Mouse (Mus musculus) hindbrain, embryonic 16.5 days (tissue): ENCODE results near the gene March5. TPM values are rescaled to one million over a fixed set of nuclear protein-coding genes. Genes with fewer than 3 reads are reported as not detected.

Experiments
- ATAC-seq: fragments of 200-750 bp; cut with Nextera tagmentation; 2 replicates; pipeline ENCODE4 v1.8.0; 2017; ENCODE audit warnings: moderate TSS enrichment, moderate library complexity
- H3K27ac ChIP-seq: fragments of 300-500 bp; sonication (generic); 2 replicates; pipeline ENCODE4 v1.5.1; 2014; ENCODE audit warnings: low read depth, mild to moderate bottlenecking, control low read depth, low read length, moderate library complexity
- H3K27me3 ChIP-seq: fragments of 300-500 bp; sonication (generic); replicated peaks from 2 replicates; pipeline ENCODE4 v1.6.1; 2014; ENCODE audit warnings: low read length; ENCODE audit not compliant: control insufficient read depth, insufficient read depth
- H3K36me3 ChIP-seq: fragments of 300-500 bp; sonication (generic); 2 replicates; pipeline ENCODE4 v1.6.1; 2014; ENCODE audit warnings: mild to moderate bottlenecking, low read length, moderate library complexity, mixed read lengths; ENCODE audit not compliant: control insufficient read depth, insufficient read depth
- H3K4me1 ChIP-seq: fragments of 300-500 bp; sonication (generic); 2 replicates; pipeline ENCODE4 v1.6.1; 2014; ENCODE audit warnings: low read depth, low read length; ENCODE audit not compliant: control insufficient read depth, insufficient read depth
- H3K4me2 ChIP-seq: fragments of 300-500 bp; sonication (generic); 2 replicates; pipeline ENCODE4 v1.6.1; 2014; ENCODE audit warnings: mild to moderate bottlenecking, low read length, control low read depth, moderate library complexity
- H3K4me3 ChIP-seq: fragments of 300-500 bp; sonication (generic); 2 replicates; pipeline ENCODE4 v1.5.1; 2014; ENCODE audit warnings: mild to moderate bottlenecking, low read length, control low read depth, moderate library complexity
- H3K9ac ChIP-seq: fragments of 300-500 bp; sonication (generic); 2 replicates; pipeline ENCODE4 v1.6.1; 2014; ENCODE audit warnings: low read depth, mild to moderate bottlenecking, control low read depth, low read length, moderate library complexity
- H3K9me3 ChIP-seq: fragments of 300-500 bp; sonication (generic); 2 replicates; pipeline ENCODE4 v1.6.1; 2014; ENCODE audit warnings: mild to moderate bottlenecking, low read length, moderate library complexity; ENCODE audit not compliant: control insufficient read depth
- WGBS: fragments of 180-500 bp; shearing (Covaris S2); extraction: QIAGEN DNeasy Blood & Tissue Kit; methylation state at CpG from one replicate; pipeline ENCODE4 v1.1.7; 2014; 5-methylcytosine and 5-hydroxymethylcytosine counted together
- polyA plus RNA-seq: library from polyadenylated mRNA; unstranded; fragments of >200 nt; fragmentation: Nextera tagmentation; extraction: Ambion mirVana; gene quantifications from 2 replicates; pipeline ENCODE4 v1.2.1, GENCODE M21; 2015

Gene March5
- polyA plus RNA-seq = 82.7 and 83.2 TPM in 2 replicates

DNA sequence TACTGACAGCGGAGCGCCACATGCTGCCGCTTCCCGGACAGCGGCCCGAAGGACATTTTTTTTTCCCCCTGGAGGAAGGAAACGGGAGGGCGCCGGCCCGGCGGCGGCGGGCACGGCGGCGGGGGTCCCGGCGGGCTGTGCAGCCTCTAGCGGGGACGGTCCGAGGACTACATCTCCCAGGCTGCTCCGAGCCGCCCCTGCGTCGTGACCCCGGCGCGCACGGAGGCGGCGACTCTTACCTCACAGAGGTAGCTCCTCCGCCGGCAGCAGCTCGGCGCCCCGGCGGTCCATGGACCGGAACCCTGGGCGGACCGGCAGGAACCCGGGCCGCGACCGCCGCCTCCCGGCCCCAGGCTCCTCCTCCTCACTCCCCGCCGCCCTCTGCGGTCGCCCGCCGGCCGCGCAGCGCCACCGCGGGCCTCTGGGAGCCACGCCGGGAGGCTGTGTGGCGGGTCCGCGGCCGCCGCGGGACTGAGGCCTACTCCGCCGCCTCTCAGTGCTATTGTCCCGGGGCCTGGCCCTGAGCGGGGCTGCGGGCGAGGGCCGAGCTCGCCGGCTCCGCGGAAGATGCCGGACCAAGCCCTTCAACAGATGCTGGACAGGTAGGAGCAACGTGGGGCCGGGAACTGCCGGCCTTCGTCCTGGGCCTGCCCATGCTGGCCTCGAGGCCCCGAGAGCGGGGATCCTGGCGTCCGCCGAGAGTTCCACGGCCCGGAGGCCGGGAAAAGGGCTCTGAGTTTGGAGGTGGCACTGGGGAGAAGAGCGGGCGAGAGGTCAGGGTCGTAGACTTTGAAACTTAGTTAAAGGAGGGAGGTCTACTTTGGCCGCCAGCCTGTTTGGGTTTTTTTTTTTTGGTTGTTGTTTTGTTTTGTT, at the start of gene March5:
Gene March5 (plus strand): TSS at position 241 of the 873 bp plus-strand sequence.
- under 1% methylated on average over 76 of the region's 94 CpGs for WGBS
- H3K27me3 ChIP-seq = no peaks in the 10 kb centered on the region
- H3K4me1 ChIP-seq = peaks cover 16% of the 10 kb centered on the region
- H3K4me2 ChIP-seq = peak within 1 kb of the TSS; percentile 94
- H3K36me3 ChIP-seq = peaks cover 5% of the 10 kb centered on the region; the same call in 1 of the 2 replicates
- H3K9me3 ChIP-seq = no peaks in the 10 kb centered on the region
- ATAC-seq = peak; percentile 99
- peak within 1 kb of the TSS; percentile 100 for H3K4me3 ChIP-seq
- peak within 1 kb of the TSS; percentile 85 for H3K27ac ChIP-seq
- H3K9ac ChIP-seq = peak within 1 kb of the TSS; percentile 98

DNA sequence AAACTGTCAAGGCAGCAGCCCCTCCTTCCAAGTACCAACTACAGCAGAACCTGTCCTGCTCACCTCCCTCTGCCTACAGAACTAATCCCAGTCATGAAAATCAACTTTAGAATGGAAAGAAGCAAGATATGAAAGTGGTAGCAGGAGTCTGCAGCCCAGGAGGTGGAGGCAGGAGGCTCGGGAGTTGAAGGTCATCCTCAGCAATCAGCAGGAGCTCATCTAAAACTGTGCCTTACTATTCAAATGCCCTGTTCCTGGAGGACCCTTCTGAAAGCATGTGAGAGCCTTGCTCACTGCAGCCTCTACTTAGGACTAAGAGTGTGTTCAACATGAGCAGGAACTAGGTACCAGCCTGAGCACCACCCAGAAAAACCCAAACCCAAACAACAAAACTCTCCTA, 35.2 kb upstream of the March5 start:
- Histone ChIP-seq H3K4me3 (peak overlapping the region; percentile 62), H3K9me3 (no peaks in the 10 kb centered on the region), H3K27ac (no peak overlapping the region), H3K27me3 (no peaks in the 10 kb centered on the region), H3K4me1 (peaks cover 11% of the 10 kb centered on the region), H3K9ac (no peak overlapping the region; the same call in 1 of the 2 replicates), H3K4me2 (peak overlapping the region; percentile 96), H3K36me3 (no peaks in the 10 kb centered on the region)
- ATAC-seq = no peak
- WGBS = 59% methylated on average over 1 of the region's 1 CpGs

DNA sequence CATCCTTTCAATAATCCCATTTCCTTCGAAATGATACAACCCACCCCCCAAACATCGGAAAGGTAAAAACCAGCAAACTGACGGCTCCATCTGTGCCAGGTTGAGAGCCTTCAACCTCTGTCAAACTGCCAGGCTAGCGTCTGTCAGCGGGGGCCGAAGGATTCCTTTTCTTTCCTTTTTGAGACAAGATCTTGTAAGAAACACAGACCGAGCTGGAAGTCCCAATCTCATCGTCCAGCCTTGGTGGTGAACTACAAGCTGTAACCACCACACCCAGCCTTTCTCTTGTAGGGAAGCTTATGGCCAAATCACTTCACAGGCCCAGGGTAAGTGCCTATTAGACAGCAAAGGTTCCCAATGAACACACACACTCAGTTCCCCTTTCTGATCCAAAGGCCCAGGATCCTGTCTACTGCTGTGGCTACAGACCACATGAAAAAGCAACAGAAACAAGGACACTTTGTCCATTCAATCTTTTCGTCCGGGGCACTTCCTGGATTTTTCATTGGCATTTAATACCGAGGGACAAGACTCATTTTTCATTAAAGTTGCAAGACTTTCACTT, 34.7 kb upstream of the March5 start:
- Histone ChIP-seq H3K4me3 (peak overlapping the region; percentile 62), H3K27ac (no peak overlapping the region), H3K9ac (peak overlapping the region; percentile 43), H3K36me3 (no peaks in the 10 kb centered on the region), H3K4me2 (peak overlapping the region; percentile 96), H3K9me3 (no peaks in the 10 kb centered on the region), H3K27me3 (no peaks in the 10 kb centered on the region), H3K4me1 (peaks cover 11% of the 10 kb centered on the region)
- ATAC-seq = no peak
- 65% methylated on average over 11 of the region's 11 CpGs for WGBS

DNA sequence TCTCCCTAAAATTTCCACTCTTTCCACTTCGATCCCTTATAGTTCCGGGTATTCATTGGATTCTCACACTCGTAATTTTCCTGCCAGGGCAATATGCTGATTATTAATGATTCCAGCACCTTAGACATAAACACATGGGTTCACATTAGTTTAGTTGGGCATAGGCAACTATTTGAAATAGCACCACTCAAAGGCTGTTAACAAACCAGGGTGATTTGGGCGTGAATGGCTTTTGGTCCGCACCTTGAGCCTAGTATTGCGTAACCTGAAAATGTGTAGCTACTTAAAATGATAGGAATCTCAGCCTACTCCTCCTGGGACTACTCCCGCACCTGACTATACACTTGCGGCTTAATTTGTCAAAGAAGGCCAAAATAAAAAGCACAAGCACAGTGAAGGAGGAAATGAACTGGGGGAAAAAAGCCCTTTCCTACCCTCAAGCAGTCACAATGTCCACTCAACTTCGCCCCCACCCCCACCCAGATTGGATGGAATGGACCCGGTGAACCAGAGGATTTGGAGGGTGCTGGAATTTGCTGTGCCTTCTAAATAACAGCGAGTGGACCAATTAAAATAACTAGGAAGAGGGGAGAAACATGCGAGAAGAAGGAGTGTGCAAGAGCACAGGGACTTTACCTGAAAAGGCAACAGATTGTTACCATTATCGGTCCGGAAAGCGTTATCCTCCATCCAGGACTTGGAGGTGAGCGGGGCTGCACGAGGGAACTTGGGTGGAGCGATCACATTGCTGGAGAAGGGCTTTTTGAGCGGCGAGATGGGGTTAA, 33.8 kb upstream of the March5 start:
- H3K4me2 ChIP-seq = peak overlapping the region; percentile 96
- 25% methylated on average over 20 of the region's 20 CpGs for WGBS
- H3K4me1 ChIP-seq = peaks cover 14% of the 10 kb centered on the region
- H3K9ac ChIP-seq = peak overlapping the region; percentile 77
- peak overlapping the region; percentile 86; the same call in 1 of the 2 replicates for H3K27ac ChIP-seq
- H3K27me3 ChIP-seq = no peaks in the 10 kb centered on the region
- H3K9me3 ChIP-seq = no peaks in the 10 kb centered on the region
- H3K4me3 ChIP-seq = peak overlapping the region; percentile 62
- no peak for ATAC-seq
- H3K36me3 ChIP-seq = no peaks in the 10 kb centered on the region

DNA sequence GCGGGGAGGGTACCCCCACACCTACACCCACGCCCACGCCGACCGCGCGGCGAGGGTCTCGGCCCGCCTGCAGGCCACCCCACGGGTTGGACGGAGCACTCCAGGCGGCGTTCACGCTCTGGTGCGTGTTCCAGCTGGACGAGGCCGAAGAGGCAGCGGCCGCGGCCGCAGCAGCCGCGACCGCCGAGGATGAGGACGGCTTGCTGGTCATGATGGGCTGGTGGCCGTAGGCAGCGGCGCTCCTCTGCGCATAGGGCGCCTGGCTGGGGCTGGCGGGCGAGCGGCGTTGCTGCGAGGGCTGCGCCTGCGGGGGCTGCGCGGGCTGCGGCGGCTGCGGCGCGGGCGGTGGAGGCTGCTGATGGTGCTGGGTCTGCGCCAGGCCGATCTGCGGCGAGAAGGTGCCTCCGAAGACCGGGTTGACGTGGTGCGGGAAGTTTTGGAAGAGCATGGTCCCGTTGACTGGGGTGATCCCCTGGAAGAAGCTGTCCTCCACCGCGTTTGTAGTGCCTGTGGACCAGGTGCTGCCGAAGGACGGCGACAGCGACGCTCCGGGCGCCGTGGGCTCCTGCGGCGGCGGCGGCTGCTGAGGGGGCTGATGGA, 33.1 kb upstream of the March5 start:
- ATAC-seq = peak; percentile 49
- peak overlapping the region; percentile 62 for H3K4me3 ChIP-seq
- H3K36me3 ChIP-seq = no peaks in the 10 kb centered on the region
- no peaks in the 10 kb centered on the region for H3K9me3 ChIP-seq
- H3K4me2 ChIP-seq = peak overlapping the region; percentile 96
- H3K27ac ChIP-seq = peak overlapping the region; percentile 86
- 0% methylated on average over 49 of the region's 70 CpGs for WGBS
- no peaks in the 10 kb centered on the region for H3K27me3 ChIP-seq
- peaks cover 14% of the 10 kb centered on the region for H3K4me1 ChIP-seq
- peak overlapping the region; percentile 77 for H3K9ac ChIP-seq

DNA sequence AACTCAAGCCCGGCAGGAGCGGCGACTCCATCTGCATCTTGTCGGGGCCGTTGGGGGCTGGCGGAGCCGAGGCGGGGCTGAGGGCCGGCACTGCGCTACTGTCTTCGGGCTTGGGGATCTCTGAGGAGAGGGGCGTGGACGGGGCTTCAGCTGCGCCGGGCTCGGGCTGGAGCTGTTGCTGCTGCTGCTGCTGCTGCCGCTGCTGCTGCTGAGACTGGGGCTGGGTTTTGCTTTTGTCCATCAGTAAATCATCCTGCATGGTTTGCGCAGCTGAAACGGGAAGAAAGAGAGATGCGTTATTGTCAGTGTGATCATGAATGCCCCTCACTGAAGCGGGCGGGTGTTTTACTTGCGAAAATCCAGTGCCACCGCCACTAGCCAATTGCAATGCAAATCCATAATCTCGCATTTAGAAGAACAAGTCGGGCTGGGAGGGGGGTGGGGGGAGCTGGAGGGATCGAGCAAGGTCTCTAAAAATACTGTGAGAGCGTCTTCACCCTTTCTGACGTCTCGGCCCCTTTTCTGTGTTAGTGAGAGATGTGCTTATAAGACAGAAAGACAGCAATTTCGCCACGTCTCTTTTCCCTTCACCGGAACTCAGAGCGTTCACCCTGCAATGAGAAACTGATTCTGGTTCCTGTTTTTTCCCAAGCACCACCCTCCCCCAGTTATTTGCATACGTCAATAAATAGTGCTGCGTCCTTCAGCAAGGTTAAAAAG, 32.5 kb upstream of the March5 start:
- no peaks in the 10 kb centered on the region for H3K36me3 ChIP-seq
- peak overlapping the region; percentile 62 for H3K4me3 ChIP-seq
- peak; percentile 63 for ATAC-seq
- peaks cover 14% of the 10 kb centered on the region for H3K4me1 ChIP-seq
- H3K9me3 ChIP-seq = no peaks in the 10 kb centered on the region
- peak overlapping the region; percentile 96 for H3K4me2 ChIP-seq
- H3K27ac ChIP-seq = peak overlapping the region; percentile 86
- under 1% methylated on average over 36 of the region's 36 CpGs for WGBS
- H3K27me3 ChIP-seq = no peaks in the 10 kb centered on the region
- peak overlapping the region; percentile 77 for H3K9ac ChIP-seq

DNA sequence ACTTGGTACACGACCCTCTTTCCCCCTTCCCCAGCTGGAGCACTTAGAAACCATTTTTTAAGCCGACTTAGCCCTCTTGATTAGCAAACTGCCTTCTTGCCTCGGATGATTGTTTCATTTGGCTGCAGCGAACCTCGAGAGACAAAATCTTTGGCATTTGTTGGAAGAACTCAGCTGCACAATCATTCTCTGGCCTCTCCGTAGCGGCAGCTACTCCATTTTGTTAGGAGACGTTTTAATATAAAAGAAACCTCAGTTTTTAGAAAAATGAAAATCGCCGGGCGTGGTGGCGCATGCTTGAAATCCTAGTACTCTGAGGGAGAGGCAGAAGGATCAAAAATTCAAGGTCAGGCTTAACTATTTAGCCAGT, 31.9 kb upstream of the March5 start:
- Histone ChIP-seq H3K27ac (peak overlapping the region; percentile 86), H3K4me1 (peaks cover 14% of the 10 kb centered on the region), H3K27me3 (no peaks in the 10 kb centered on the region), H3K4me2 (peak overlapping the region; percentile 96), H3K36me3 (no peaks in the 10 kb centered on the region), H3K9me3 (no peaks in the 10 kb centered on the region), H3K4me3 (peak overlapping the region; percentile 62), H3K9ac (peak overlapping the region; percentile 77)
- under 1% methylated on average over 12 of the region's 12 CpGs for WGBS
- no peak for ATAC-seq

DNA sequence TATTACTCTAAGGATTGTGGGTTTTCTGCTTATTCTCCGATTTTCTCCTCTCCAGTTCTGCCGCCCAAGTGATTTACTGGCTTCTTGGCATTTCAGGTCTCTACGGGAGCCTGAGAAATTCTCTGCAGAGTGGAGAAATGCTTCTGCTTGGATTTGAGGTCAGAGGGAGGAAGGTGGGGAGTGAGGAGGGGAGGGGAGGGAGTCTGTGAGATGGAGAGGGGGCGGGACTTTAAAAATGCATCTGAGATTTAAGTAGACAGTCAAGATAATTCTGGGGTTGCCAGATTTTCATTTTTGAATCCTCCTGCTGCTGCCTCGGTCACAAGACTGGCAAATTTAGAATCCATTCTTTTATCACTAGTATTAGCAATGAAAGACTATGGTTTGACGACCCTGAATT, 31.4 kb upstream of the March5 start:
- ATAC-seq = no peak
- Histone ChIP-seq H3K9me3 (no peaks in the 10 kb centered on the region), H3K4me1 (peaks cover 14% of the 10 kb centered on the region), H3K4me3 (peak overlapping the region; percentile 62), H3K27me3 (no peaks in the 10 kb centered on the region), H3K36me3 (no peaks in the 10 kb centered on the region), H3K27ac (peak overlapping the region; percentile 86), H3K4me2 (peak overlapping the region; percentile 96), H3K9ac (peak overlapping the region; percentile 77)
- 7% methylated on average over 6 of the region's 6 CpGs for whole genome bisulfite sequencing
